Mouse (Mus musculus) G1E (cell line): ENCODE measurements at regions not wholly inside any gene's neighbourhood (a gene's known extent, or its start where the extent isn't known, plus 50 kb on each side); places are given as distances from the start of the nearest gene placed in this dataset.

Experiments used
- ATAC-seq: 2 replicates; pipeline ENCODE4 v1.8.0; 2016; ENCODE audit warnings: mild to moderate bottlenecking; ENCODE audit not compliant: insufficient number of reproducible peaks, poor library complexity, low FRiP score, severe bottlenecking; ENCODE audit errors: extremely low read depth
- DNase-seq: peaks from one replicate; pipeline ENCODE4 v3.0.0; 2012; ENCODE audit warnings: low spot score
- H3K27me3 ChIP-seq: 2 replicates; pipeline ENCODE4 v1.6.1; 2012; ENCODE audit warnings: mild to moderate bottlenecking, low read length, inconsistent platforms; ENCODE audit not compliant: insufficient read depth
- H3K36me3 ChIP-seq: replicated peaks from 2 replicates; pipeline ENCODE3; 2012; ENCODE audit warnings: mild to moderate bottlenecking, inconsistent platforms
- H3K4me1 ChIP-seq: 2 replicates; pipeline ENCODE4 v1.6.1; 2012; ENCODE audit warnings: low read depth, low read length, inconsistent platforms, mixed read lengths; ENCODE audit not compliant: insufficient read depth
- H3K4me3 ChIP-seq: 2 replicates; pipeline ENCODE4 v1.5.1; 2012; ENCODE audit warnings: low read depth, mild to moderate bottlenecking, inconsistent platforms, low read length, moderate library complexity, mixed read lengths
- H3K9me3 ChIP-seq: replicated peaks from 2 replicates; pipeline ENCODE4 v1.6.1; 2012; ENCODE audit warnings: inconsistent platforms
- CTCF ChIP-seq: IDR thresholded peaks from 2 replicates; pipeline ENCODE4 v1.5.1; 2012; ENCODE audit warnings: low read depth, low read length, inconsistent platforms, mixed read lengths
- GATA1 ChIP-seq: IDR thresholded peaks from 2 replicates; pipeline ENCODE4 v1.6.1; 2012; ENCODE audit warnings: borderline replicate concordance, low read length, inconsistent platforms, mixed read lengths
- GATA2 ChIP-seq: IDR thresholded peaks from 2 replicates; pipeline ENCODE4 v1.6.1; 2012; ENCODE audit warnings: low read depth, low read length, inconsistent platforms, borderline replicate concordance
- POLR2AphosphoS5 ChIP-seq: IDR thresholded peaks from 2 replicates; pipeline ENCODE4 v1.6.1; 2012; ENCODE audit warnings: low read depth, low read length, inconsistent platforms; ENCODE audit not compliant: insufficient replicate concordance
- TAL1 ChIP-seq: conservative IDR thresholded peaks from 2 replicates; pipeline ENCODE4 v1.6.1; 2012; ENCODE audit warnings: low read depth, low read length, inconsistent platforms, mixed read lengths

DNA sequence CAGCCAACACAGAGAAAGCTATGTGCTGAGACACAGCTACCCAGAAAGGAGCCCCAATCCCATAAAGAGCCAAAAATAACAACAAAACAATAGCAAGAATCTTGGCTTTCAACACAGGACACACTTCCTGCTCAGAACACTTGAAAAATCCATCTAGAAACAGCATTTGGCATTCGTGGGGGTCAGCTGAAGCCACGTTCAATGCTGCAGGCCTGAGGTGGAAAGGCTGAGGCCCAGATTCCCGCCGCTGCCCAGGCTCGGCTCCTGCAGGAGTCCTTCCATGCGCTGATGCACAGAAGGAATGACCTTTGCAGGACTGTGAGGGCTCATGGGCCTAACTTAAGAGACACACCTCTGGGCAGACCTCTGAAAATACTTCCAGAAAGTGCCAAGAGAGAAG, 76.4 kb upstream of the Ctnnb1 start:
- no peaks in the 10 kb centered on the region for H3K36me3 ChIP-seq
- DNase-seq (no peak), ATAC-seq (no peak)
- peaks cover 11% of the 10 kb centered on the region; the same call in 1 of the 2 replicates for H3K27me3 ChIP-seq
- TF ChIP-seq CTCF: no peak
- TF ChIP-seq GATA2: no peak
- no peak for TF ChIP-seq TAL1
- no peak for TF ChIP-seq POLR2AphosphoS5
- TF ChIP-seq GATA1: no peak
- H3K4me3 ChIP-seq: no peak overlapping the region
- no peaks in the 10 kb centered on the region for H3K9me3 ChIP-seq
- H3K4me1 ChIP-seq: no peaks in the 10 kb centered on the region

DNA sequence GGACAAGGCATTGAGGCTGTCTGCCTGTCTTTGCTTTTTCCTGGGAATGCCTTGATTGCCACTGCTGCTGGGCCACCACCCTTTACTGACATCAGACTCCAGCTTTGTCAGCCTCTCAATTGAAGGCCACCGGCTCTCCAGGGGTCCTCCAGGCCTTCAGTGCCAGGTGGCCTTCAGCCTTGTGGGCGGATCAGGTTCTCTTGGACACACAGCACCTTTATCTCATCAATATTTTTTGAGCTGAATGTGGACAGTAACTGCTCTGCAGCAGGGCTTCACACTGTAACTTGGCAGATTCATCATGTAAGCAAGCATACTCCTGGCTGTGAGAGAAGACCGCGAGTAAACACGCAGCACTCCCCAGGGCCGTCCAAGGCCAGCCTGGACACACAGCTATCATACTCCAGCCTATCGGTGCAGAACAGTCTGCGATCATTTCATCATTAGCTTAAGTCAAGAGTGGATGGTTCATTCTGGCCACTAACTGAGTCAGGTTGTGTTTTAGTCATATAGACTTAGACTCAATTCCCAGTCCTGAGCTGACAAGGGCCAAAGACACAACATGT, 75.9 kb upstream of the Ctnnb1 start:
- H3K27me3 ChIP-seq: peaks cover 11% of the 10 kb centered on the region; the same call in 1 of the 2 replicates
- no peaks in the 10 kb centered on the region for H3K9me3 ChIP-seq
- peaks cover 2% of the 10 kb centered on the region; the same call in 1 of the 2 replicates for H3K4me1 ChIP-seq
- no peak for DNase-seq
- TF ChIP-seq GATA2 (no peak), CTCF (no peak), GATA1 (no peak), POLR2AphosphoS5 (no peak), TAL1 (no peak)
- no peaks in the 10 kb centered on the region for H3K36me3 ChIP-seq
- no peak overlapping the region for H3K4me3 ChIP-seq
- no peak for ATAC-seq

DNA sequence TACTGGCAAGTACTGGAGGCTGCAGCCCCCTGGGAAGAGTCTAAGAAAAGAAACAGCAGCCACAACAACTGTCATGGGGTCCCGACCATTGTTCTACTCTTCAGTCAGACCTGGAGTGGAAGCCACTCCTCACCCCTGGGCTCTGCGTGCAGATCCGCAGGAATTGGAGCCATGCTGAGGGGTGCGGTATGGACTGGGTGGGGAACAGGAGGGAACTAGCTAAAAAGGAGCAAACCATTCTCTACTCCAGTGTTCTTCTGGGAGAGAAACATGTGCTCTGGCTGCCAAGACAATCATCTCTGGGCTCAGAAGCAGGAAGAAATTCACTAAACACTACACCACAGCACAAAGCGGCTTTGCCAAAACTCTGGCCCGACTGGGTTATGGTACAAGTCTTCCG, 74.7 kb upstream of the Ctnnb1 start:
- Histone ChIP-seq H3K36me3 (no peaks in the 10 kb centered on the region), H3K4me1 (peaks cover 2% of the 10 kb centered on the region; the same call in 1 of the 2 replicates), H3K27me3 (peaks cover 7% of the 10 kb centered on the region; the same call in 1 of the 2 replicates), H3K4me3 (no peak overlapping the region), H3K9me3 (no peaks in the 10 kb centered on the region)
- DNase-seq (no peak), ATAC-seq (no peak)
- TF ChIP-seq TAL1: no peak
- no peak for TF ChIP-seq GATA2
- TF ChIP-seq CTCF: no peak
- TF ChIP-seq POLR2AphosphoS5: no peak
- TF ChIP-seq GATA1: no peak

DNA sequence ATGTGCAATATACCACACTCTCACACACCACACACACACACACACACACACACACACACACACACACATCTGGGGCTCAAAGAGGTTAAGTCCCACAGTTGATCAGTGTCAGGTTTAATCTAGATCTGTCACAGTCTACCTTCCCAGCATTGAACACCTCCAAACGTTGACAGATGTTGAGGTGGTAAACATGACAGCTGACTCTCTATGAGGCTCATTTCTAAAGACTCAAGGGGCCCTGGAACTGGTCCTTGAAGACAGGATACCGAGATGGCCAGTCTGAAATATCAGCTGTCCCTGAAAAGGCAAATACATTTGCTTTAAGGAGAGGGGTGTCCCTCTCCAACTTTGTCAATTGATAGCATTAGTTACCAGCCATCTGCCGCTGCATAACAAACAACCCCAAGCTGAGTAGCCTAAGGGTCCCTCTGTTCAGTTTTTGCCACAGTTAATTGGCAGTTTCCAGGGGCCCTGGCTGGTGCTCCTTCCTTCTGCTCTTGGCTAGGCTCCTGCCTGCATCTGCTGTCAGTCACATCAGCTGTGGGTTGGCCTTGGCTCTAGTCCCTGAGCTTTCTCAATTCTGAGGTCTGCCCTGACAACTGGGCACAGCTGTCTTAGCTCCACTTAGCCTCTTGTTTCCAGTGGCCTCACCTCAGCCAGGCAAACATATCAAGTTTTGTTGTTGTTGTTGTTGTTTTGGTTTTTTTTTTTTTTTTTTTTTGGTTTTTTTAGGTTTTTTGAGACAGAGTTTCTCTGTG, 73.5 kb upstream of the Ctnnb1 start:
- H3K4me1 ChIP-seq: peaks cover 2% of the 10 kb centered on the region; the same call in 1 of the 2 replicates
- TF ChIP-seq GATA1 (no peak), TAL1 (no peak), POLR2AphosphoS5 (no peak), CTCF (no peak), GATA2 (no peak)
- H3K27me3 ChIP-seq: peaks cover 7% of the 10 kb centered on the region; the same call in 1 of the 2 replicates
- peak; percentile 21 for DNase-seq
- H3K36me3 ChIP-seq: no peaks in the 10 kb centered on the region
- no peaks in the 10 kb centered on the region for H3K9me3 ChIP-seq
- ATAC-seq: no peak
- H3K4me3 ChIP-seq: no peak overlapping the region

DNA sequence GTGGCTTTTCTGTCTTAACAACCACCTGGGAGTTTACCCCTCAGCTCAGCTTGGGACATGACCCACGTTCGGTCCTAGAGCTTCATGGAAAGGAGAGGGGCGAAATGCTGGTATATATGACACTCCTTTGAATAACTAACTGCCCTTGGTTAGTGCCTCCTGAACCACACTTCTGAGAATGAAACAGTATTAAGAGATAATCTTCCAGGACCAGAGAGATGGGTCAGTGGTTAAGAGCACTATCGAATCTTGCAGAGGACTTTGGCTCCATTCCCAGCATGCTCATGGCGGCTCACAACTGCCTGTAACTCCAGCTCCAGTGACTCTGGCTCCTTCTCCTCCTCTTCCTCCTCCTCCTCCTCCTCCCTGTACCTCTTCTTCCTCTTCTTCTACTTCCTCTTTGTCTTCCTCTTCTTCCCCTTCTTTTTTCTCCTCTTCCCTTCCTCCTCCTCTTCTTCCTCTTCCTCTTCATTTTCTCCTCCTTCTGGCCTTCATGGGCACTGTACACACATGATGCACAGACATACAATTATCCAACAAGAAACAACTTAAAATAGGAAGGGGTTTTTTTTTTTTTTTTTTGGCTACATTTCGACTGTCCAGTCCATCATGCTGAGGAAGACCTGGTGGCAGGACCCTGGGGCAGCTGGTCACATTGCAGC, 71.0 kb upstream of the Ctnnb1 start:
- Histone ChIP-seq H3K4me1 (peaks cover 2% of the 10 kb centered on the region; the same call in 1 of the 2 replicates), H3K36me3 (no peaks in the 10 kb centered on the region), H3K9me3 (no peaks in the 10 kb centered on the region), H3K4me3 (no peak overlapping the region), H3K27me3 (peaks cover 4% of the 10 kb centered on the region; the same call in 1 of the 2 replicates)
- ATAC-seq: no peak
- no peak for TF ChIP-seq GATA1
- 0 out of 2 replicates have a peak, but pooled peaks have one; percentile 19 for TF ChIP-seq TAL1
- TF ChIP-seq GATA2: no peak
- no peak for DNase-seq

DNA sequence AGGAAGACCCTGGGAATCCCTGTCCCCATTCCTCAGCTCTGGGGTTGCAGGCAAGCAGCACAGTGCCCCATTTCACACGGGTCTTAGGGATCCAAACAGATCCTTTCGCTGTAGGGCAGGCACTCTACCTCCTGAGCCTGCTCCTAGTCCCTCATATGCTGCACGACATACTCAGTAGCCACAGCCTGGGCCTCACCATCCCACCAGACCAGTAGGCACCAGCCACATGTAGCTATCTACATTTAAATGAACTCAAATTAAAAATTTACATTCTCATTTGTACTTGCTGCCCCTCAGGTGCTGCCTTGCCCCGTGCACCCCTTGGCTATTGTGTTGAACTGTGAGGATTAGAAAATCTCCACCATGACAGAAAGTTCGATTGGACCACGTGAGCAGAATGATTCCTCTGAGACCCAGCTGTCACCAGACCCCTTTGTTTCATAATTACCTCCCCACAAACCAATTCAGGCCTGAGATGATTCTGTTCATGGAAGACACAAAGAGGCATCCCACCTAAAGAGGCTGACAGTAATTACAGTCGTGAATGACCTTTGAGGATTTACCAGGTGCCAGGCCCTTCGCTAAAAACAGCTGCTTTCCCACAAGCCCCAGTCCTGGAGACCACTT, 67.9 kb upstream of the Ctnnb1 start:
- no peak for ATAC-seq
- TF ChIP-seq GATA2 (no peak), GATA1 (no peak)

More for the DNA sequence above, 67.9 kb upstream of the Ctnnb1 start:
- Histone ChIP-seq H3K27me3 (peaks cover 4% of the 10 kb centered on the region; the same call in 1 of the 2 replicates), H3K9me3 (no peaks in the 10 kb centered on the region), H3K4me1 (peaks cover 2% of the 10 kb centered on the region; the same call in 1 of the 2 replicates), H3K36me3 (no peaks in the 10 kb centered on the region), H3K4me3 (no peak overlapping the region)
- DNase-seq: no peak
